Mouse (Mus musculus) embryonic facial prominence, embryonic 15.5 days (tissue): ENCODE measurements around the gene Slc43a2. TPM values are rescaled to one million over a fixed set of nuclear protein-coding genes. Genes with fewer than 3 reads are reported as not detected.

Experiments
- ATAC-seq: fragments of 200-750 bp; cut with Nextera tagmentation; 2 replicates; pipeline ENCODE4 v1.8.0; 2017; ENCODE audit warnings: low read depth, moderate TSS enrichment; ENCODE audit not compliant: insufficient number of reproducible peaks, low FRiP score, low TSS enrichment
- H3K27ac ChIP-seq: fragments of 300-500 bp; sonication (generic); replicated peaks from 2 replicates; pipeline ENCODE4 v1.5.1; 2015; ENCODE audit warnings: mild to moderate bottlenecking, inconsistent platforms
- H3K27me3 ChIP-seq: fragments of 300-500 bp; sonication (generic); 2 replicates; pipeline ENCODE4 v1.6.1; 2015; ENCODE audit warnings: inconsistent platforms
- H3K36me3 ChIP-seq: fragments of 300-500 bp; sonication (generic); 2 replicates; pipeline ENCODE4 v1.6.1; 2015; ENCODE audit warnings: mild to moderate bottlenecking, inconsistent platforms
- H3K4me1 ChIP-seq: fragments of 300-500 bp; sonication (generic); 2 replicates; pipeline ENCODE4 v1.6.1; 2015; ENCODE audit warnings: inconsistent platforms
- H3K4me2 ChIP-seq: fragments of 300-500 bp; sonication (generic); replicated peaks from 2 replicates; pipeline ENCODE4 v1.6.1; 2015; ENCODE audit warnings: mild to moderate bottlenecking, inconsistent platforms
- H3K4me3 ChIP-seq: fragments of 300-500 bp; sonication (generic); replicated peaks from 2 replicates; pipeline ENCODE4 v1.5.1; 2015; ENCODE audit warnings: mild to moderate bottlenecking, inconsistent platforms
- H3K9ac ChIP-seq: fragments of 300-500 bp; sonication (generic); 2 replicates; pipeline ENCODE4 v1.6.1; 2015; ENCODE audit warnings: inconsistent platforms
- H3K9me3 ChIP-seq: fragments of 300-500 bp; sonication (generic); replicated peaks from 2 replicates; pipeline ENCODE4 v1.6.1; 2016; ENCODE audit warnings: inconsistent platforms
- WGBS: fragments of 180-500 bp; shearing (Covaris S2); methylation state at CpG from one replicate; pipeline ENCODE4 v1.1.7; 2015; 5-methylcytosine and 5-hydroxymethylcytosine counted together
- microRNA-seq: library from miRNA; unstranded; fragments of <30 nt; microRNA quantifications from one replicate; pipeline ENCODE4, GENCODE M21; 2016; ENCODE audit warnings: borderline number of aligned reads
- polyA plus RNA-seq: library from polyadenylated mRNA; unstranded; fragments of >200 nt; fragmentation: Nextera tagmentation; extraction: Ambion mirVana; gene quantifications from 2 replicates; pipeline ENCODE4 v1.2.1, GENCODE M21; 2015

Slc43a2 gene
- polyA plus RNA-seq, 1 experiment from 2014 or later, result 5.7 TPM

- no peak overlapping the region for H3K27ac ChIP-seq
- WGBS, result 83% methylated on average over 2 of the region's 2 CpGs
Measured at GRCm38 (mm10) chr11:75621426-75621825, 89.9 kb downstream of the Slc43a2 start.

GRCm38 (mm10) chr11:75622588-75623329, 91.3 kb downstream of the Slc43a2 start:
- no peaks in the 10 kb centered on the region for H3K9me3 ChIP-seq
- H3K4me2 ChIP-seq, result no peak overlapping the region
- no peak overlapping the region for H3K27ac ChIP-seq
- 73% methylated on average over 2 of the region's 2 CpGs for WGBS
- no peak overlapping the region for H3K4me3 ChIP-seq
- H3K36me3 ChIP-seq, result peaks cover 82% of the 10 kb centered on the region
- H3K4me1 ChIP-seq, result no peaks in the 10 kb centered on the region
- no peak overlapping the region for H3K9ac ChIP-seq
- no peak for ATAC-seq
- no peaks in the 10 kb centered on the region for H3K27me3 ChIP-seq

More at GRCm38 (mm10) chr11:75621426-75621825, 89.9 kb downstream of the Slc43a2 start:
- Histone ChIP-seq H3K4me1 (no peaks in the 10 kb centered on the region), H3K4me3 (no peak overlapping the region), H3K9ac (no peak overlapping the region), H3K27me3 (no peaks in the 10 kb centered on the region), H3K4me2 (no peak overlapping the region), H3K36me3 (peaks cover 80% of the 10 kb centered on the region), H3K9me3 (no peaks in the 10 kb centered on the region)
- ATAC-seq, result no peak

GRCm38 (mm10) chr11:75624102-75624554, 92.6 kb downstream of the Slc43a2 start:
- H3K9ac ChIP-seq, result no peak overlapping the region
- WGBS, result 64% methylated on average over 2 of the region's 2 CpGs
- no peaks in the 10 kb centered on the region for H3K9me3 ChIP-seq
- ATAC-seq, result no peak
- peaks cover 81% of the 10 kb centered on the region for H3K36me3 ChIP-seq
- H3K4me3 ChIP-seq, result no peak overlapping the region
- no peaks in the 10 kb centered on the region for H3K27me3 ChIP-seq
- no peaks in the 10 kb centered on the region for H3K4me1 ChIP-seq
- no peak overlapping the region for H3K27ac ChIP-seq
- no peak overlapping the region for H3K4me2 ChIP-seq

- H3K36me3 ChIP-seq, result peaks cover 64% of the 10 kb centered on the region
- no peak overlapping the region for H3K9ac ChIP-seq
- 82% methylated on average over 4 of the region's 4 CpGs for WGBS
- no peak overlapping the region for H3K27ac ChIP-seq
- no peaks in the 10 kb centered on the region for H3K27me3 ChIP-seq
- no peak for ATAC-seq
- H3K4me1 ChIP-seq, result peaks cover 10% of the 10 kb centered on the region; the same call in 1 of the 2 replicates
- H3K4me2 ChIP-seq, result no peak overlapping the region
- no peaks in the 10 kb centered on the region for H3K9me3 ChIP-seq
- no peak overlapping the region for H3K4me3 ChIP-seq
Measured at GRCm38 (mm10) chr11:75625820-75626219, 94.3 kb downstream of the Slc43a2 start.

Small RNAs within 50 kb of the gene (microRNA-seq; reads per million reads assigned to microRNA genes)
- gene Mir3971, result not detected

Other genes with a start within 250 kb of the Slc43a2 start
- gene Rpa1, start 183.4 kb upstream of the Slc43a2 start, polyA plus RNA-seq, result 92.7 and 96.4 TPM in 2 replicates
- 13.2 and 13.8 TPM in 2 replicates for gene Smyd4, start 183.3 kb upstream of the Slc43a2 start, polyA plus RNA-seq
- gene Serpinf1, start 109.0 kb upstream of the Slc43a2 start, polyA plus RNA-seq, result 393 and 406 TPM in 2 replicates
- 0.09 TPM in 1 of 2 replicates, not detected in the other for gene Serpinf2, start 92.1 kb upstream of the Slc43a2 start, polyA plus RNA-seq
- 6.3 and 7.4 TPM in 2 replicates for gene Wdr81, start 77.0 kb upstream of the Slc43a2 start, polyA plus RNA-seq
- gene Tlcd2, start 70.0 kb upstream of the Slc43a2 start, polyA plus RNA-seq, result 35.1 and 38.0 TPM in 2 replicates
- 51.7 and 52.5 TPM in 2 replicates for gene Prpf8, start 44.9 kb upstream of the Slc43a2 start, polyA plus RNA-seq
- 0.73 and 1.0 TPM in 2 replicates for gene Rilp, start 21.6 kb upstream of the Slc43a2 start, polyA plus RNA-seq
- 8.0 and 8.1 TPM in 2 replicates for gene Scarf1, start 18.2 kb upstream of the Slc43a2 start, polyA plus RNA-seq
- 73.0 and 79.3 TPM in 2 replicates for gene Pitpna, start 56.4 kb downstream of the Slc43a2 start, polyA plus RNA-seq
- gene Inpp5k, start 99.3 kb downstream of the Slc43a2 start, polyA plus RNA-seq, result 25.7 and 31.9 TPM in 2 replicates
- 56.1 and 65.3 TPM in 2 replicates for gene Myo1c, start 118.8 kb downstream of the Slc43a2 start, polyA plus RNA-seq
- gene Crk, start 147.6 kb downstream of the Slc43a2 start, polyA plus RNA-seq, result 105 and 112 TPM in 2 replicates
- gene Ywhae, start 201.2 kb downstream of the Slc43a2 start, polyA plus RNA-seq, result 742 and 749 TPM in 2 replicates